Mouse (Mus musculus) spleen, postnatal 36 days (tissue): ENCODE results near the gene Myh14.

Experiments used
- DNase-seq, 2 experiments: peaks; one replicate each; pipeline ENCODE4 v3.0.0; 2022; ENCODE audit warnings: low spot score in 2 of 2, mixed read lengths in 1 of 2

Myh14 gene

GRCm38 (mm10) chr7:44632676-44633075 is 38.0 kb downstream of the Myh14 start:
- no peak for DNase-seq

DNA sequence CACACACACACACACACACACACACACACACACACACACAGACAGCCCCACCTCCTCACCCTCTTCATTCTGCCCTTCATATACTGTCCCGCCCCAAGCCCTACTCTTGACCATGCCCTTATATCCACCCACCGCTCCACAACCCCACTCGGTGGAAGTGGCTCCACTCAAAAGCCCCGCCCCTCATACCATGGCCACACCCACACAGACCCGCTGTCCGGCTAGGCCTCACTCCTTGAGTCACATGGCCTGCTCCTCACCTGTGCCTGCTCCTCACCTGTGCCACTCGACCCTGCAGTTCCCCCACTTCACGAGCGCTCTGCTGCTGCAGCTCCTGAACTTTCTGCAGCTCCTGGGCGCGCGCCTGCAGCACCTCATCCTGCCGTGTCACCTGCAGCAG is 40.2 kb downstream of the Myh14 start:
- DNase-seq = no peak

- no peak for DNase-seq
These were observed 42.1 kb downstream of the Myh14 start for GRCm38 (mm10) chr7:44628402-44629034.

GRCm38 (mm10) chr7:44626966-44627365 is 43.7 kb downstream of the Myh14 start:
- no peak for DNase-seq

GRCm38 (mm10) chr7:44626068-44626385 is 44.6 kb downstream of the Myh14 start:
- no peak for DNase-seq

DNA sequence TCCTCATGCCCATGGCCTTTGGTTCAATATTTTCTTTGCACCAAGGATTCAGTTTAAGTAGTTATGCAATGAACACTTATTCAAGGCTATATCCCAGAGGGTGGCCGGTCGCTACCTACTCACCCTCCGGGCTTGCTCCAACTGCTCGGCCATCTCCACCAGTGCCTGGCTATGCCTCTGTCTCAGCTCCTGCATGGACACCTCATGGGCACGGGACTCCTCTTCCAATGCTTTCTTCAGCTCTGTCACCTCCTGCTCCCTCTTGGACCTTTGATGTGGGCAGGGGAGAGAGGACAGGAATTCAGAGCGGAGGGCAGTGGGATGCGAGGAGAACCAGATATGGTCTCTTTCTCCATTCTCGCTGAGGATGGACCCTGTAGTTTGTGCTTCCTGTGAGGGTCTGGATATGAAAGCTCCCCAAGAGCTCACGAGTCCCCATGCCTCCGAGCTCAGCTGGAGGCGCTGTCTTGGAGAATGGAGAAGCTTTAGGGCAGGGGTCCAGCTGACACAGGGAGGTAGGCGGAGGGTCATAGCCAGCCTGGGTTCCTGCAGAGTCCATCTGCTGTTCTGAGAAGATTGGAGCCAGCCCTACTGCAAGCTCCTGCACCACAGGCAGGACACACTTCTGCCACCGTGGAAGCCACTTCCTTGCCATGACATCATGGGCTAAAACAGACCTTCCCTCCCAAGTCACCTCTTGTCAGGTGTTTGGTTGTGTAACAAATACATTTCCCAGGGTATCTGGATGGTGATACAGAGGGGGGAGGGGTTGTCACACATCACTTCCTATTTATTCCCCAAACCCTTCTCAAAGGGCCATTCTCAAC is 45.2 kb downstream of the Myh14 start:
- DNase-seq = no peak

- no peak for DNase-seq
These were observed 45.8 kb downstream of the Myh14 start for GRCm38 (mm10) chr7:44624828-44625227.

- no peak for DNase-seq
These were observed 46.2 kb downstream of the Myh14 start for GRCm38 (mm10) chr7:44624543-44624826.

GRCm38 (mm10) chr7:44623714-44624542 is 46.7 kb downstream of the Myh14 start:
- DNase-seq = no peak

DNA sequence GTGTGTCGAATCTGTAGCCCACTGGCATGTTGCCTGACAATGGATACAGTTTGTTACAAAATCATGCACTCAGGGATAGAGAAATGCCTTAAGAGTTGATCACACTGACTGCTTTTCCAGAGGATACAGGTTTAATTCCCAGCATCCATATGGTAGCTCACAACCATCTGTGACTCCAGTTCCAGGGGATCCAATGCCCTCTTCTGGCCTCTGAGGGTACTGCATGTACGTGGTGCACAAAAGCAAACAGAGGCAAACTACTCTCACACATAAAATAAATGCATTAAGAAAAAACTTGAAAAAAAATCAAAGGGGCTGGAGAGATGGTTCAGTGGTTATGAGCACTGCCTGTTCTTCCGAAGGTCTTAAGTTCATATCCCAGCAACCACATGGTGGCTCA is 53.6 kb downstream of the Myh14 start:
- DNase-seq = no peak

DNA sequence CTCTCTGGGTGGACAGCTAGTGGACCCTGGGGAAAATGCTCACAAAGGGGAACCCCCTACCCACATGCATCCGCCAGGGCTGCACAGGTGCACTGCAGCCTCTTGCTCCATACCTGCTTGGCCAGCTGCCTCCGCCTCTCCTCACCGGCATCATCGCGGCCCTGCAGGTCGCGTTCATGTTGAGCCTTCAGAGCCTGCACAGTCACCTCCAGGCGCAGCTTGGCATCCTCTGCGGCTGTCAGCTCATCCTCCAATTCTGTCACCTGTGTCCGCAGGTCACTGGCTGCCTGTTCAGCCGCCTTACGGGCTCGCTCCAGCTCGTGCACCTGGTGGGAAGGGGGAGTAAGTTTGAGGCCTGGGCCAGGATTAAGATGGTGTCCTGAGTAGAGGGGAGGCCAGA is 54.7 kb downstream of the Myh14 start:
- DNase-seq = no peak

GRCm38 (mm10) chr7:44615309-44615708 is 55.3 kb downstream of the Myh14 start:
- DNase-seq = no peak

DNA sequence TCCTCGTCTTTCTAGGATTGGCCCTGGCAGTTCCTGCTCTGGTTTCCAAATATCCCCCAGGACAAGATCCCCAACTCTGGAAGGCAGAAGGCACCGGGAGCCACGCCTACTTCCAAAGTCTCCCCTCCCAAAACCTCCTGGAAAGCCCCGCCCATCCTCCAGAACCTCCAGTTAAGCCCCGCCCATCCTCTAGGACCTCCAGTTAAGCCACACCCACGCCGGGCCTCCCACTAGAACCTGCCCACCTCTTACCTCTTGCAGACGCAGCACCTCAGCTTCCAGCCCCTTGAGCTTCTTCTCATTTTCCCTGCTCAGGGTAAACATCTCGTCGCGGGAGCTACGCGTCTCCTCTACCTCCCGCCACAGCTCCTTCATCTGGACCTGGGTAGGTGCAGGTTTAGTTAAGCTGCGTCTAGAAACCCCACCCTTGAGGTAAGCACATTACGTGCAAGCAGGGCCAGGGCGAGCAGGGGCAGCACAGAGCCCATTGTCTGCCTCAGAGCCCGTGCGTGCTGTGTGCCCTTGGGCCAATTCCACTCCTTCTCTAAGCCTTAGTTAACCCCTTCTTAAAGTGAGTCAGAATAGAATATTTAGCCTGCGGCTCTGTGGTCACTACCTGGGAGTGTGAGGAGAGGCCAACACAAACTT is 56.5 kb downstream of the Myh14 start:
- DNase-seq = no peak

GRCm38 (mm10) chr7:44612192-44612591 is 58.5 kb downstream of the Myh14 start:
- no peak for DNase-seq

GRCm38 (mm10) chr7:44606171-44606901 is 64.3 kb downstream of the Myh14 start:
- no peak for DNase-seq

- no peak for DNase-seq
These were observed 65.2 kb downstream of the Myh14 start for GRCm38 (mm10) chr7:44605436-44605835.

DNA sequence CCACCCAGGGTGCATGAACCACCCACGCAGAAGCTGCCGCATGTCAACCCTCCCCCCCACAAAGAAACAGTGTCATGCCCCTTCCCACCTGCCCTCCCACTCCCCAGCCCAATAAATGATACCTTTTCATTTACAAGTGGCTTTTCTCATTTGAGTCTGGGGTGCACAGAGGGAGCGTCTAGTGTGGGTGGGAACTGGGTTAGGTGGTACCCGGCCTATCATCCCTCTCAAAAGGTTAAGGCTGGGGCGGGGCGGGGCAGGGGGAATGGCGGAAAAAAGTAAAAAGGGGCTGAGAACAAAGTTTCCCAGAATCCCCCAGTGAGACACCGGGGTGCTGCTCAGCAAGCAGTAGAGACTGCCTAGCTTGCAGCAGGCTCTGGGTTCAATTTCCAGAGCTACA is 66.0 kb downstream of the Myh14 start:
- DNase-seq = no peak

GRCm38 (mm10) chr7:44604139-44604606 is 66.5 kb downstream of the Myh14 start:
- DNase-seq = no peak

DNA sequence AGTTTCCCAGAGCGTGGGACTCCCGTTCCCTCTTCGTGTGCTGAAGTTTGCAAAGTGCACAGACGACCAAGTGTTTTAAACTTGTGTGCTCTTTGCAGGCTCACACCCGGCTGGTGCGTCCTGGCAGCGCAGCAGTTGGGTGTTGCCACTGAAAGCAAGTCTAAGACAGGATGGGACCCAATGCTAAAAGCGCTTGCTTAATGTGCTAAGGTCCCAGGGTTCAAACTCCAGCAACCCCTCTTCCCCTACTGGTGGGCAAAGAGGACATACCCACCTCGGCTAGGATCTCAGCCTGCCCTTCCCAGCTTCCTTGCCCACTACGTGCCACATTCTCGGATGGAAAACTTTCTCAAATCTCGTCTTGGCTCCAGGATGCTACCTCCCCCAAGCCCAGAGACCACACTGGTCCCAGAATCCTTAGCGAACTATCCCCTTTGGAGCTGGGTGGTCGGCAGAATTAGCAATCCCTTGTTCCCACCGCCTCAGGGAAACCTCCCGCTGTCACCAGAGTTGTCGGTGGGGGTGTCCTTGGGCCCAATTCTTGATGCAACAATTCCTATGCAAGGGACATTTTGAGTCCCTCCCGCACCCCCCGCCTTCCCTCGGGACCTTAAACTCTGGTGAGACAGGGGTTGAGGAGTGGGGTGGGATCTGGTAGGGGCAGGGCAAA is 67.3 kb downstream of the Myh14 start:
- DNase-seq = no peak

- DNase-seq = no peak
These were observed 68.2 kb downstream of the Myh14 start for GRCm38 (mm10) chr7:44602443-44602842.

- DNase-seq = no peak
These were observed 69.0 kb downstream of the Myh14 start for GRCm38 (mm10) chr7:44601646-44602045.
